Mouse (Mus musculus): ENCODE measurements at regions not wholly inside any gene's neighbourhood (a gene's known extent, or its start where the extent isn't known, plus 50 kb on each side); places are given as distances from the start of the nearest gene placed in this dataset.

GRCm38 (mm10) chr7:138139766-138140165 lies 257.8 kb downstream of the Tcerg1l start:
- no peaks in the 10 kb centered on the region for H3K9me3 ChIP-seq
- H3K4me3 ChIP-seq: no peak overlapping the region
- no peaks in the 10 kb centered on the region for H3K27me3 ChIP-seq (ENCODE audit: insufficient read depth, poor library complexity, severe bottlenecking)
- no peak overlapping the region for H3K27ac ChIP-seq
- no peak for DNase-seq (ENCODE audit: low spot score)
- no peaks in the 10 kb centered on the region for H3K36me3 ChIP-seq
- WGBS: 83% methylated on average over 5 of the region's 5 CpGs
- no peaks in the 10 kb centered on the region for H3K4me1 ChIP-seq (replicated peaks)

- DNase-seq (ENCODE audit: low spot score): no peak
- no peaks in the 10 kb centered on the region for H3K36me3 ChIP-seq
- peaks cover 19% of the 10 kb centered on the region for H3K4me1 ChIP-seq (replicated peaks)
- H3K9me3 ChIP-seq: no peaks in the 10 kb centered on the region
- WGBS: 86% methylated on average over 2 of the region's 2 CpGs
- H3K27me3 ChIP-seq (ENCODE audit: insufficient read depth, poor library complexity, severe bottlenecking): no peaks in the 10 kb centered on the region
- H3K4me3 ChIP-seq: no peak overlapping the region
- no peak overlapping the region for H3K27ac ChIP-seq
Measured at GRCm38 (mm10) chr7:138149496-138149895, 248.0 kb downstream of the Tcerg1l start.

GRCm38 (mm10) chr7:138153455-138154167 lies 243.9 kb downstream of the Tcerg1l start:
- Histone ChIP-seq H3K27ac (peak overlapping the region; percentile 85), H3K27me3 (ENCODE audit: insufficient read depth, poor library complexity, severe bottlenecking) (no peaks in the 10 kb centered on the region)

More at GRCm38 (mm10) chr7:138153455-138154167, 243.9 kb downstream of the Tcerg1l start:
- H3K4me3 ChIP-seq: no peak overlapping the region
- WGBS: 42% methylated on average over 4 of the region's 4 CpGs
- H3K4me1 ChIP-seq (replicated peaks): peaks cover 19% of the 10 kb centered on the region
- H3K36me3 ChIP-seq: no peaks in the 10 kb centered on the region
- no peaks in the 10 kb centered on the region for H3K9me3 ChIP-seq
- peak; percentile 66 for DNase-seq (ENCODE audit: low spot score)

Measured in hindbrain, embryonic 10.5 days (tissue).